Mouse (Mus musculus) embryonic fibroblast, embryonic 13.5 days (primary cell): ENCODE data around the gene Crtc1.

Source experiments
- CTCF ChIP-seq: IDR thresholded peaks from 2 replicates; pipeline ENCODE4 v1.5.1; 2011; ENCODE audit warnings: mild to moderate bottlenecking, control low read depth, low read length, moderate library complexity, borderline replicate concordance; ENCODE audit not compliant: insufficient read depth
- POLR2A ChIP-seq: IDR thresholded peaks from 2 replicates; pipeline ENCODE4 v1.6.1; 2011; ENCODE audit warnings: low read depth, mild to moderate bottlenecking, control low read depth, low read length, moderate library complexity

- TF ChIP-seq POLR2A (no peak), CTCF (no peak)
Measured at GRCm38 (mm10) chr8:70410281-70410680, 29.1 kb downstream of the Crtc1 start.
